Mouse (Mus musculus) layer of hippocampus, postnatal 25 days (tissue): ENCODE data around the gene Fbxl5. TPM values are rescaled to one million over a fixed set of nuclear protein-coding genes. Genes with fewer than 3 reads are reported as not detected.

Experiments used
- DNase-seq, 2 experiments: peaks; one replicate each; pipeline ENCODE4 v3.0.0; 2022; ENCODE audit warnings: mixed read lengths in 2 of 2, low spot score in 1 of 2; ENCODE audit errors: extremely low spot score in 1 of 2
- total RNA-seq, 2 experiments: library from RNA; stranded (reverse); gene quantifications; 2 replicates each; pipeline ENCODE4 v1.2.3; 2021

Gene Fbxl5
- total RNA-seq = 10 to 100 TPM; 86.7 to 94.9 TPM

GRCm38 (mm10) chr5:43821538-43821937 lies at the start of gene Fbxl5:
Gene Fbxl5, minus strand, starts transcription at chr5:43821638.
- DNase-seq = no peak

DNA sequence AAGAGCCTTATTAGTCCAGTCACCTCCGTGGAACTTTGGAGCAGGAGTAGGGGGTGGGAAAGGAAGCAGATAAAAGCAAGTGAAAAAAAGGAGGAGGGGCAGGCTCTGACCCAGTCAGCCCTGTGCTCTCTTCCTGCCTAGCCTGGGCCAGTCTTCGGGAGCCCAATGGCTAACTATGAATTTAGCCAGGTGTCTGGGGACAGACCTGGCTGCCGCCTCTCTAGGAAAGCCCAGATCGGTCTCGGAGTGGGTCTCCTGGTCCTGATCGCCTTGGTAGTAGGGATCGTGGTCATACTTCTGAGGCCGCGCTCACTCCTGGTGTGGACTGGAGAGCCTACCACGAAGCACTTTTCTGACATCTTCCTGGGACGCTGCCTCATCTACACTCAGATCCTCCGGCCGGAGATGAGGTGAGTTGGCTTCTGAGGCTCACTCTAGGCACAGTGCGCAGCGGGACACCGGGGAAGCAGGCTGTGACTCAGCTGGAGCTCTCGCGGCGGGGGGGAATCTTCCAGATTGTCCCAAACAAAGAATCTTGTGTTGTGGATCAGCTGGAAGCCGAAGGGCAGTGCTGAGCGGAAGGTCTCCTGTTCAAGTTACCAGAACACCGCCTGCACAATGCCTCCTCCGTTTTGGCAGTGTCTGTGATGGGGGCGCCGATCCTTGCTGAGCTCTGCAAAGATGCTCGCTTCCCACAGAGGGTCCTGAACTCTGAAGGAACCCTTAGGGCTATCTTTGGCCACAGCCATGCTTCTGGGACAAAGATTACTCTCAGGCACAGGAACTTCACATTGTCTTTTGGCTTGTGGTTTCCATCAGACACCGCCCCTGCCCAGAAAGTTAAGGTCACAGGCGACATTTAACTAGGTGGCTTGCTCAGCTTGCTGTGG lies 47.5 kb upstream of the Fbxl5 start:
- DNase-seq = peak in 1 of 2 experiments; percentile 14

DNA sequence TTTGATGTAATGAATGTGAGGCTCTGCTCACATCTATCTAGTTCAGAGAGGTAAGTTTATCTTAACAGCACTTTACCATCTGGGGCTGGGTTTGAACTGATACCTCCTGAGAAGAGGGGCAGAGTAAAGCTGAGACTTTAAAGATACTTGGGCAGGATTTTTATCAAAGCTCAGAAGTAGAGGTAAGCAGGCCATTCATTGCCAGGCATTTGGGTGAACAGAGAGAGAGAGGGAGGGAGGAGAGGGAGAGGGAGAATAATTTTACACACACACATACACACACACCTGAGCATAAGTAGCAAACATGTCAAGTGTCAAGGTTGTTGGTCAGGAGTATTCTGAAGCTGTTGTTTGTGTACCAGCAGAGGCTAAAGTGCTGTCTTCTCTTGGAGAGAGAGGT lies 46.8 kb upstream of the Fbxl5 start, which contains the start of gene Cd38:
Gene Cd38, plus strand, starts transcription at position 301 of the 400 bp plus-strand sequence.
- DNase-seq = no peak

- DNase-seq = no peak
Observed at GRCm38 (mm10) chr5:43865316-43865715, 43.9 kb upstream of the Fbxl5 start.

DNA sequence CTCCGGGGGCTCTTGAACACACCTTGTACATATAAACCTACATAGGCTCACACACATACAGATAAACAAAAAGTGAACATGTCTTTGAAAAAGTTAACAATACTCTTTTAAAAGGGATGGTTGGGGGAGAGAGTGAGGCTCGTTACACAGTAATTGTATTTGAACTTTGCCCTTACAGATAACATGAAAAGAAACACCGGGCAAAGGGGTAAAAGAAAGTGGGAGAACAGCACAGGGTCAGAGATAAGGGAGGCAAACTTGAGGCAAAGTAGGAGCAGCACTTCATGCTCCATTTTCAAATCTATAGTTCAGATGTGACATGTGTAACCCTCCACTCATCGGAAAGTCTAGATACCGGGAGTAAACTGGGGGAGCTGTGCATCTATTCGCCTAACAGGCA lies 42.2 kb upstream of the Fbxl5 start:
- DNase-seq = no peak

GRCm38 (mm10) chr5:43860670-43861431 lies 39.4 kb upstream of the Fbxl5 start:
- no peak for DNase-seq

DNA sequence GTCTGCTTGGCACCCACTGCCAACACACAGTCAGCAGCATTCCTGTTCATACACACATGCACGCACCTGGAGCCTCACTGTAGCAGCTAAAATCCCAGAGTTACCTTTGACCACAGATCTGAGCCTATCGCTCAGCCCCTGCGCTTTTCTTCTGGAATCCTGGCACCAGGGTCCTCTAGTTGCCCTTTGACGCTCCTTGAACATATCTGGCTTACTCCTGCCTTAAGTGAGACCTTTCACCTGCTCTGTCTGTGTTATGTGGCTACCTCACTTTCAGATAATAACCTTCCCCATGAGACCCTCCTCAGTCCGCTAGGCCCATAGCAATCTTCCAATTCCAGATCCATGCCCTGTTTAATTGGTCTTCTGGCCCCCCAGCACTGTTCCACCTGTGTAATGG lies 38.7 kb upstream of the Fbxl5 start:
- no peak for DNase-seq

DNA sequence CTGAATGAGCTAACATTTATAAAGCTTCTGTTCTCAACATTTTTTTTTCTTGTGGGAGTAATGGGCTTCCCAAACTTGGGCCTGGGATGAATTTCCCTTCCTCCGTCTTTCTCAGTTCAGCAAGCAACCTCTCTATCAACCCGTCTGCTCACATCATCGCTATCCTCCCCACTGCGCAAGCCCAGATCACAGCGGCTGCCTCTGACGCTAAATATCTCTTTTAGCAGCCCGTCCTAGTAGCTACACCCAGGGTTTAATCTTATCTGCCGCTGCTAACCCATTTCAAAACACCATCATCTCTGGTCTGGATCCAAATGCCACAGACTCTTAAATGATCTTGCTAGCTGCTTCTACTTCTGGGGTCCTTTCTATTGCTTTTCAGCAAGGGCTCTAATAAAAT lies 38.2 kb upstream of the Fbxl5 start:
- no peak for DNase-seq

GRCm38 (mm10) chr5:43855769-43856168 lies 34.3 kb upstream of the Fbxl5 start:
- DNase-seq = no peak

GRCm38 (mm10) chr5:43853868-43854488 lies 32.5 kb upstream of the Fbxl5 start:
- no peak for DNase-seq

DNA sequence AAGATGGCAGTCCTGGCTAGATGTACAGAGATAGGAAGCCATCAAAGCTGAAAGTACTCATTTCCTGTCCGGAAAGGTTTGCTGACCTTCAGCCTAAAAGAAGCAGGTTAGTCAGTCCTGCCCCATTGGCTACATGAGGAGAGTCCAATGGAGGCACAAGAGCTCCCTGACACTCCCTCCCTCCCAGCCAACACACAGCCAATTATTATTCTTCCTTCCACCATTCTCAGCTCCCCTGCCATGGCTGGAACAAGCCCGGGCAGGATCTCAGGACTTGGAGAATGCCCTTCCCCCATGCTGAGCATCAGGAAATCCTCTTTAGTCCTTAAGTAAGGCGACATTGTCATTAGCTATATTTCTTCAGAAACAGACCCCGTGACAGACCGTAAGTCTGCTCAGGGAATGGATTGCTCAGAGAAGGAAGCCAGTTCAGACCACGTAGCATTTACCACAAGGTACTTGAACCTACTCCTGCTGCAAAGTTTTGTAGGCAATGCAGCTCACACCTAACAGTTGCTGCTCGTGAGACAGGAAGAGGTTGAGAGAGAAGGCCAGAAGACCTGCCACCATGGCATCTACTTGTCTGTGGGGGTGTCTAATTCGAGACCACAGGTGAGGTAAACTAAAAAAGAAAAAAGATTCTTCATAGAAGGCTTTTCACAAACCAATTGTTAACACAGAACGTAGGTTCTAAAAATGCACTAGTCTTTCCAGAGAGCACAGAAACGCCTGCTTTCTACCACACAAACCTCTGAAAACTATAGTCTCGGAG lies 31.8 kb upstream of the Fbxl5 start:
- DNase-seq = no peak

GRCm38 (mm10) chr5:43848275-43848674 lies 26.8 kb upstream of the Fbxl5 start:
- DNase-seq = no peak

DNA sequence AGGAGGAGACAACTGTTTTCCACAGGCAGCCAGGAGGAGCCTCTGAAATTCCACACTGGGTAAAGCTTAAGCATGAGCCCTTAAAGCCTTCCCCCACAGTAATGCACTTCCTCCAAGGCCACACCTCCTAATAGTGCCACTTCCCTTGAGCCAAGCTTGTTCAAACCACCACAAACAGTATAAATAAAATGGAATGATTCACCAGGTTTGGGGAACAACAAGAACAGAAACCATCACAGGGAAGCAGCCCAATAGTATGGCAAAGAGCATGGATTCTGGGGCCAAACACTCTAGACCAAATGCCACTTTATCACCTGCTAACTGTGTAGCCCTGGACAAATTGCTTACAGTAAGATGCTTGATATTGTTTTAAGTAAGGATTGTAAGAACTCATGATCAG lies 26.1 kb upstream of the Fbxl5 start:
- no peak for DNase-seq

- no peak for DNase-seq
Observed at GRCm38 (mm10) chr5:43846227-43846626, 24.8 kb upstream of the Fbxl5 start.

DNA sequence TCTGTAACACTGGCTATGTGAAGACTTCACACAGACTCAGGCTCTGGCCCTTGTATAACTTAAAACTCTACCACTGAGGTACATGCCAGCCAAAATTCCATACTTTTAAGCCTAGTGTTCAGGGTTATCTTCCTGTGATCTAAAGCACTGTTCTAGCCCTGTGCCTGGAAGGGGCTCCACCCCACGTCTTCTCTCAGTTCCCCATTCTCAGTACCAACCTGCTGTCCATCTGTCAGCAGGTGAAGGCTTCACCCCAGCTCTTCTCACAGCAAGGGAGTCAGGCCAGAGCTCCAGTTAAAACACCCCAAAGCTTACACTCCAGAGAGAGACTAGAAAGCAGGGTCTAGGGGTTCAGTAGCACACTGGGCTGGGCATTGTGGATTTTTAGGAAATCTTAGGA lies 24.2 kb upstream of the Fbxl5 start:
- DNase-seq = no peak

GRCm38 (mm10) chr5:43845083-43845482 lies 23.6 kb upstream of the Fbxl5 start:
- DNase-seq = no peak

GRCm38 (mm10) chr5:43842576-43843155 lies 21.2 kb upstream of the Fbxl5 start:
- DNase-seq = no peak

DNA sequence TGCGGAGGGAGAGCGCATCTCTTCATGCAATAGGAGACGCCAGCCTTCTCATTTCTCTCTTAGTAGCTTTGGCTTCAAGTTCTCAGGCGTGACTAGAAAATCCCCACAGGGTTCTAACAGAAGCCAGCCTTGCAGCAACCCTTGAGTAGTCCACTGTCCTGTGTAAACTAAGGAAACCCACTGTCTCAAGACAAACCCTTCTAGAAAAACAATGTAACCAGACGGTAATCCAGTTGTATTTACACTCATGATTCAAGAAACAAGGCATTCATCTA lies 20.5 kb upstream of the Fbxl5 start:
- no peak for DNase-seq

DNA sequence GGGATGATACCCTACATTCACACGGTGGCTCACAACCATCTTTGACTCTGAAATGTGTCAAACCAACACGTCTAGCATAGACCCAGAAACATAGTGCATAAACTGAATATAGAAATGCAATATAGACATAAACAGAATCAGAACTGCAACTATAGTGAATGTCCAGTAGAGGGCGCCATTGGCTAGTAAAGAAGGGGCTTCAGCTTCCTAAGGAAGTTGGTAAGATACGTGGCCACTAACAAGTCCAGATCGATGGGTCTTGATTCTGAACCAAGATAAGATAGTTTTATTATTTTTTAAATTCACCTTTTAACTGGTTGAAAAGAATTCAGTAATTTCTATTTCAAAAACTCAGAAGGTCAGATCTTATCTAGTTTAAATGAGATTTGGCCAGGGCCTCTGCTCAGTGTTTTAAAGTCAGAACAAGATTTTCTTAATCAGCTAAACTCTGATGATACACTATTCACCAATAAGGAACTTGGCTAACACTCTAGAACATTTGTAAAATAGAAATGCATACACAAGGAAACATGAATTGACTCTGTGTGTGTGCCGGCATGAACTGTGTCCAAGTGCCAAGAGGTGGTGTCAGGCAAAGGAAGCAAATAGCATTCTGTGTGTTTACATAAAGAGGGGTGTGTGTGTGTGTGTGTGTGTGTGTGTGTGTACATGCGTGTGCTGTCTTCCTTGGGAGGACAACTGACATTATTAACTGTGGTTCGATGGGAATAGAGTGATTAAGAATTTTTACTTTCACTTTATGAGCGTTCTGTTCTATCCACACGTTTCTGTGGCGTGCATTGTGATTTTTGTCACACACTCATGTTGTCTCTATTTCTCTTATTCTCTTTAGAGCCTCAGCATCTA lies 19.9 kb upstream of the Fbxl5 start:
- DNase-seq = peak in 1 of 2 experiments; percentile 21
